27 mouse cellular contexts compared by ENCODE assay signal in the genomic region with DNA sequence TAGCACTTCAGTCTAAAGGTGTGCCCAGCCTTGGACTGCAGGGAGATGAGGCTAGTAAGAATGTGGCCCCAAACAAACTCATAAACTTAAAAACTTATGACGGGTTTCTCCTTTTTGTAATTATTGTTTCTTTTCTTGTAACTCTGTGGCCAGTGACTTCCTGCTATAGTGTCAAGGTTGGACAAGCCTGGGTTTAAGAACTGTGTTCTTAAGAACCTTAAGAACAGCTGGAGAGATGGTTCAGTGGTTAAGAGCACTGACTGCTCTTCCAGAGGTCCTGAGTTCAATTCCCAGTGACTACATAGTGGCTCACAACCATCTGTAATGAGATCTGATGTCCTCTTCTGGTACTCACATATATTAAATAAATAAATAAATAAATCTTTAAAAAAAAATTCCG.
"Had no signal": no experiment of that assay in that cellular context is flagged by ENCODE, and none has a peak within 500 bp of the region (broad histone marks: within the 10 kb centered on the region; RNA-seq: fewer than 3 reads in every experiment).

No protein-coding gene starts in this region.

- H3K27ac ChIP-seq: heart, adult 2 months; heart, embryonic 13.5 days; heart, embryonic 15.5 days; hindbrain, embryonic 15.5 days; kidney, embryonic 15.5 days; kidney, postnatal 0 days; limb, embryonic 10.5 days; limb, embryonic 12.5 days; liver, embryonic 13.5 days had no signal

- H3K27me3 ChIP-seq: hindbrain, embryonic 13.5 days; hindbrain, embryonic 15.5 days; kidney, embryonic 15.5 days; liver, embryonic 13.5 days had no signal

- H3K9me3 ChIP-seq: heart, embryonic 13.5 days; heart, embryonic 15.5 days; hindbrain, embryonic 13.5 days; hindbrain, embryonic 15.5 days; kidney, embryonic 15.5 days; limb, embryonic 10.5 days; liver, embryonic 13.5 days had no signal

- H3K4me3 ChIP-seq: heart, adult 2 months; heart, embryonic 13.5 days; heart, embryonic 15.5 days; hindbrain, embryonic 13.5 days; hindbrain, embryonic 15.5 days; kidney, embryonic 15.5 days; limb, embryonic 10.5 days; limb, embryonic 12.5 days; liver, embryonic 13.5 days had no signal

- ATAC-seq: hindbrain, postnatal 0 days; intestine, embryonic 16.5 days had no signal

- H3K4me2 ChIP-seq: heart, embryonic 11.5 days; heart, embryonic 13.5 days; heart, embryonic 15.5 days; hindbrain, embryonic 13.5 days; hindbrain, embryonic 15.5 days; kidney, embryonic 15.5 days; limb, embryonic 12.5 days; liver, embryonic 11.5 days; liver, embryonic 13.5 days had no signal

- H3K36me3 ChIP-seq: heart, embryonic 13.5 days; heart, embryonic 15.5 days; hindbrain, embryonic 13.5 days; hindbrain, embryonic 15.5 days; kidney, embryonic 15.5 days; limb, embryonic 10.5 days; limb, embryonic 12.5 days; liver, embryonic 13.5 days had no signal

- H3K4me1 ChIP-seq: heart, embryonic 15.5 days; limb, embryonic 10.5 days; liver, embryonic 13.5 days had no signal

- H3K9ac ChIP-seq: heart, embryonic 13.5 days; heart, embryonic 15.5 days; hindbrain, embryonic 13.5 days; hindbrain, embryonic 15.5 days; kidney, embryonic 15.5 days; limb, embryonic 12.5 days; liver, embryonic 13.5 days had no signal

- DNase-seq: gastrocnemius, postnatal 14 days; gastrocnemius, postnatal 36 days; heart, adult 11 months; heart, adult 2 months; heart, postnatal 14 days; heart, postnatal 36 days; kidney, adult 11 months; kidney, adult 2 months; kidney, adult 9 months; kidney, postnatal 14 days; kidney, postnatal 36 days; layer of hippocampus, adult 9-11 months; layer of hippocampus, postnatal 36 days; liver; liver, embryonic 13.5 days had no signal
